Mouse (Mus musculus) right cerebral cortex, postnatal 14 days (tissue): Measurements from ENCODE around the gene Trmt13.

Experiments used
- DNase-seq: peaks from one replicate; pipeline ENCODE4 v3.0.0; 2022

Gene Trmt13

GRCm38 (mm10) chr3:116542070-116542469, 72.3 kb downstream of the Trmt13 start:
- no peak for DNase-seq

GRCm38 (mm10) chr3:116537200-116537573, 77.2 kb downstream of the Trmt13 start:
- DNase-seq: no peak

DNA sequence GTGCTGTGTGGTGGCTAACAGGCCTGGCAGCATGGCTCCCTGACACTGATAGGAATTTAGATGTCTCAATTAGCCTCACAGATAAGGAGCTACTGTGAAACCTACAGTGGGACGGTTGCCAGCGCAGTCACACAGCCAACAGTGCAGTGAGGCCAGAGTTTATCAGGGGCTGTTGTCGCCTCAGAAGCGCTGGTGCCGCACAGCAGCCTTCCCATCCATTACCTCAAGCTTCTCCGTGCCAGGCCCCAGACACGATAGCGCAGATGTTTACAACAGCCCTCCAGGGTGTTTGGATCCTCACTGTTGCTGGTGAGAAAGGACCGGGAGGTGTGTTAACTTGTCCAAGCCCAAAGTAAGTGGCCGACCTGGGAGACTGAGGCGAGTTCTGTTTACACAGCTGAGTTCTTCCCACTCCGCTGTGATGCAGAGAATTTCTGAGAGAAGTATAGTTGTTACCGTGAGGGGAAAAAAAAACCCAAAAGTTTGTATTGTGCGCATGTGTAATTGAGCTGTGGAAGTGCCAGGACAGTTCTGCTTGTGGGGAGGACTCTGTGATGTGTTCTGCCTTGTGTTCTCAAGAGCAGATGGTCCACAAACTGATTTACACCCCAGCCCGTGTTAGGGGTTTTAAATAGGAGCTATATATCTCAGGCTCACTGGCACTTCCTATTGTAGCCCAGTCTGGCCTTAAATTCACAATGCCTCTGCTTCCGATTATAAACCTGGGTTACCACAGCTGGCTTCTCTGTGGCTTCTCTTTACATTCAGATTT, 77.8 kb downstream of the Trmt13 start:
- no peak for DNase-seq
